Mouse (Mus musculus): ENCODE results near the gene Mad1l1. TPM values are rescaled to one million over a fixed set of nuclear protein-coding genes. Genes with fewer than 3 reads are reported as not detected.

Gene Mad1l1
- polyA plus RNA-seq, 1 experiment from 2014 or later = 43.1 TPM

GRCm38 (mm10) chr5:140270976-140271685 lies 50.2 kb downstream of the Mad1l1 start:
- Histone ChIP-seq H3K4me3 (no peak overlapping the region), H3K9ac (no peak overlapping the region), H3K36me3 (ENCODE audit: poor library complexity, severe bottlenecking) (peaks cover 22% of the 10 kb centered on the region), H3K27ac (no peak overlapping the region), H3K27me3 (no peaks in the 10 kb centered on the region), H3K4me2 (no peak overlapping the region), H3K9me3 (replicated peaks) (no peaks in the 10 kb centered on the region), H3K4me1 (peaks cover 9% of the 10 kb centered on the region)
- no peak for ATAC-seq
- 90% methylated on average over 5 of the region's 5 CpGs for WGBS

GRCm38 (mm10) chr5:140268396-140268795 lies 53.0 kb downstream of the Mad1l1 start:
- ATAC-seq = no peak
- 25% methylated on average over 4 of the region's 4 CpGs for WGBS
- H3K9ac ChIP-seq = no peak overlapping the region

GRCm38 (mm10) chr5:140267061-140267460 lies 54.3 kb downstream of the Mad1l1 start:
- WGBS = 95% methylated on average over 2 of the region's 2 CpGs
- no peaks in the 10 kb centered on the region for H3K27me3 ChIP-seq
- no peaks in the 10 kb centered on the region for H3K9me3 ChIP-seq (replicated peaks)
- H3K4me1 ChIP-seq = peaks cover 36% of the 10 kb centered on the region
- no peak overlapping the region for H3K27ac ChIP-seq
- no peak overlapping the region for H3K4me2 ChIP-seq
- ATAC-seq = no peak
- H3K9ac ChIP-seq = no peak overlapping the region
- H3K36me3 ChIP-seq (ENCODE audit: poor library complexity, severe bottlenecking) = peaks cover 15% of the 10 kb centered on the region; the same call in 1 of the 2 replicates
- no peak overlapping the region for H3K4me3 ChIP-seq

More at GRCm38 (mm10) chr5:140268396-140268795, 53.0 kb downstream of the Mad1l1 start:
- peaks cover 32% of the 10 kb centered on the region for H3K4me1 ChIP-seq
- no peak overlapping the region for H3K4me3 ChIP-seq
- no peak overlapping the region for H3K27ac ChIP-seq
- H3K27me3 ChIP-seq = no peaks in the 10 kb centered on the region
- no peak overlapping the region for H3K4me2 ChIP-seq
- peaks cover 15% of the 10 kb centered on the region; the same call in 1 of the 2 replicates for H3K36me3 ChIP-seq (ENCODE audit: poor library complexity, severe bottlenecking)
- H3K9me3 ChIP-seq (replicated peaks) = no peaks in the 10 kb centered on the region

GRCm38 (mm10) chr5:140264825-140265575 lies 56.4 kb downstream of the Mad1l1 start:
- peaks cover 36% of the 10 kb centered on the region for H3K4me1 ChIP-seq
- no peak overlapping the region for H3K4me3 ChIP-seq
- peak overlapping the region; percentile 53; the same call in 1 of the 2 replicates for H3K9ac ChIP-seq
- peak overlapping the region; percentile 30; the same call in 1 of the 2 replicates for H3K4me2 ChIP-seq
- H3K9me3 ChIP-seq (replicated peaks) = no peaks in the 10 kb centered on the region
- peaks cover 21% of the 10 kb centered on the region for H3K36me3 ChIP-seq (ENCODE audit: poor library complexity, severe bottlenecking)
- WGBS = 72% methylated on average over 5 of the region's 5 CpGs
- ATAC-seq = peak; percentile 13; the same call in 1 of the 2 replicates
- peak overlapping the region; percentile 89 for H3K27ac ChIP-seq
- no peaks in the 10 kb centered on the region for H3K27me3 ChIP-seq

GRCm38 (mm10) chr5:140263754-140264749 lies 57.3 kb downstream of the Mad1l1 start:
- Histone ChIP-seq H3K9me3 (replicated peaks) (no peaks in the 10 kb centered on the region), H3K4me3 (no peak overlapping the region), H3K36me3 (ENCODE audit: poor library complexity, severe bottlenecking) (peaks cover 19% of the 10 kb centered on the region), H3K4me2 (peak overlapping the region; percentile 30), H3K27me3 (no peaks in the 10 kb centered on the region), H3K4me1 (peaks cover 36% of the 10 kb centered on the region), H3K27ac (peak overlapping the region; percentile 89), H3K9ac (peak overlapping the region; percentile 53)
- peak; percentile 92 for ATAC-seq
- 18% methylated on average over 30 of the region's 30 CpGs for WGBS

GRCm38 (mm10) chr5:140262401-140262800 lies 59.0 kb downstream of the Mad1l1 start:
- no peak for ATAC-seq

GRCm38 (mm10) chr5:140261313-140261712 lies 60.0 kb downstream of the Mad1l1 start:
- Histone ChIP-seq H3K9ac (no peak overlapping the region), H3K4me2 (no peak overlapping the region), H3K4me1 (peaks cover 27% of the 10 kb centered on the region), H3K4me3 (no peak overlapping the region), H3K27ac (no peak overlapping the region), H3K27me3 (no peaks in the 10 kb centered on the region), H3K36me3 (ENCODE audit: poor library complexity, severe bottlenecking) (peaks cover 25% of the 10 kb centered on the region), H3K9me3 (replicated peaks) (no peaks in the 10 kb centered on the region)
- WGBS = 92% methylated on average over 4 of the region's 4 CpGs
- no peak for ATAC-seq

More at GRCm38 (mm10) chr5:140262401-140262800, 59.0 kb downstream of the Mad1l1 start:
- peaks cover 25% of the 10 kb centered on the region for H3K36me3 ChIP-seq (ENCODE audit: poor library complexity, severe bottlenecking)
- H3K4me1 ChIP-seq = peaks cover 27% of the 10 kb centered on the region
- no peak overlapping the region for H3K9ac ChIP-seq
- no peak overlapping the region for H3K4me3 ChIP-seq
- no peak overlapping the region for H3K4me2 ChIP-seq
- no peak overlapping the region for H3K27ac ChIP-seq
- 84% methylated on average over 3 of the region's 3 CpGs for WGBS
- H3K9me3 ChIP-seq (replicated peaks) = no peaks in the 10 kb centered on the region
- H3K27me3 ChIP-seq = no peaks in the 10 kb centered on the region

GRCm38 (mm10) chr5:140258633-140259032 lies 62.7 kb downstream of the Mad1l1 start:
- WGBS = 95% methylated on average over 5 of the region's 5 CpGs
- peaks cover 25% of the 10 kb centered on the region for H3K36me3 ChIP-seq (ENCODE audit: poor library complexity, severe bottlenecking)
- peaks cover 7% of the 10 kb centered on the region for H3K4me1 ChIP-seq
- no peak for ATAC-seq
- no peaks in the 10 kb centered on the region for H3K27me3 ChIP-seq
- H3K27ac ChIP-seq = no peak overlapping the region
- H3K4me3 ChIP-seq = no peak overlapping the region
- H3K9me3 ChIP-seq (replicated peaks) = no peaks in the 10 kb centered on the region
- no peak overlapping the region for H3K4me2 ChIP-seq
- no peak overlapping the region for H3K9ac ChIP-seq

- Histone ChIP-seq H3K9me3 (replicated peaks) (no peaks in the 10 kb centered on the region), H3K9ac (no peak overlapping the region), H3K27me3 (no peaks in the 10 kb centered on the region), H3K4me3 (no peak overlapping the region), H3K36me3 (ENCODE audit: poor library complexity, severe bottlenecking) (peaks cover 25% of the 10 kb centered on the region), H3K27ac (no peak overlapping the region), H3K4me2 (no peak overlapping the region), H3K4me1 (0 out of 2 replicates have a peak, but pooled peaks cover under 1% of the 10 kb centered on the region)
- ATAC-seq = no peak
- 83% methylated on average over 3 of the region's 3 CpGs for WGBS
Observed at GRCm38 (mm10) chr5:140258035-140258434, 63.3 kb downstream of the Mad1l1 start.

GRCm38 (mm10) chr5:140257439-140257838 lies 63.9 kb downstream of the Mad1l1 start:
- no peak for ATAC-seq
- WGBS = 87% methylated on average over 5 of the region's 5 CpGs
- H3K4me3 ChIP-seq = no peak overlapping the region

GRCm38 (mm10) chr5:140256685-140257084 lies 64.7 kb downstream of the Mad1l1 start:
- Histone ChIP-seq H3K4me3 (no peak overlapping the region), H3K27ac (no peak overlapping the region), H3K27me3 (no peaks in the 10 kb centered on the region), H3K36me3 (ENCODE audit: poor library complexity, severe bottlenecking) (peaks cover 32% of the 10 kb centered on the region), H3K4me1 (peaks cover 5% of the 10 kb centered on the region; the same call in 1 of the 2 replicates), H3K9ac (no peak overlapping the region), H3K9me3 (replicated peaks) (no peaks in the 10 kb centered on the region), H3K4me2 (no peak overlapping the region)
- WGBS = 88% methylated on average over 10 of the region's 10 CpGs
- ATAC-seq = no peak

More at GRCm38 (mm10) chr5:140257439-140257838, 63.9 kb downstream of the Mad1l1 start:
- peaks cover 31% of the 10 kb centered on the region for H3K36me3 ChIP-seq (ENCODE audit: poor library complexity, severe bottlenecking)
- no peak overlapping the region for H3K9ac ChIP-seq
- H3K27ac ChIP-seq = no peak overlapping the region
- H3K4me1 ChIP-seq = no peaks in the 10 kb centered on the region
- no peaks in the 10 kb centered on the region for H3K9me3 ChIP-seq (replicated peaks)
- no peaks in the 10 kb centered on the region for H3K27me3 ChIP-seq
- no peak overlapping the region for H3K4me2 ChIP-seq

All from forebrain, embryonic 13.5 days (tissue).